Mouse (Mus musculus) left cerebral cortex, adult 18-20 months (tissue): ENCODE results near the gene Mpv17l. TPM values are rescaled to one million over a fixed set of nuclear protein-coding genes. Genes with fewer than 3 reads are reported as not detected.
"Not testable (repeated sequence)": the region's sequence is repeated elsewhere in the genome, so short reads cannot be mapped to it uniquely, and the experiment has no call there.

Experiments used
- DNase-seq, 2 experiments: peaks; one replicate each; pipeline ENCODE4 v3.0.0; 2021 to 2022; ENCODE audit warnings: low spot score in 2 of 2, mixed read lengths in 1 of 2
- total RNA-seq, 2 experiments: library from RNA; stranded (reverse); gene quantifications; 2 replicates each; pipeline ENCODE4 v1.2.3; 2021

The Mpv17l gene
- total RNA-seq, 2 experiments from 2014 or later, result 69.7 to 75.5 TPM

- DNase-seq, result no peak
Measured at GRCm38 (mm10) chr16:13927456-13928075, 24.6 kb downstream of the Mpv17l start.

- DNase-seq, result peak; percentile 80 to 87
Measured at GRCm38 (mm10) chr16:13940139-13940846, 37.3 kb downstream of the Mpv17l start.

GRCm38 (mm10) chr16:13940847-13941395, 38.0 kb downstream of the Mpv17l start:
- DNase-seq, result no peak

GRCm38 (mm10) chr16:13944178-13944577, 41.2 kb downstream of the Mpv17l start:
- no peak for DNase-seq

- no peak for DNase-seq
Measured at GRCm38 (mm10) chr16:13944752-13945151, 41.8 kb downstream of the Mpv17l start.

- DNase-seq, result no peak
Measured at GRCm38 (mm10) chr16:13945153-13945552, 42.2 kb downstream of the Mpv17l start.

GRCm38 (mm10) chr16:13946306-13946705, 43.3 kb downstream of the Mpv17l start:
- DNase-seq, result no peak

- DNase-seq, result no peak
Measured at GRCm38 (mm10) chr16:13951245-13951644, 48.3 kb downstream of the Mpv17l start.

GRCm38 (mm10) chr16:13962053-13962452, 59.1 kb downstream of the Mpv17l start:
- DNase-seq, result no peak

GRCm38 (mm10) chr16:13969096-13969495, 66.1 kb downstream of the Mpv17l start:
- no peak for DNase-seq

GRCm38 (mm10) chr16:13972051-13972450, 69.1 kb downstream of the Mpv17l start:
- no peak for DNase-seq

GRCm38 (mm10) chr16:13976358-13976896, 73.5 kb downstream of the Mpv17l start:
- DNase-seq, result not testable (repeated sequence)

- DNase-seq, result not testable (repeated sequence)
Measured at GRCm38 (mm10) chr16:13977026-13977425, 74.1 kb downstream of the Mpv17l start.

- not testable (repeated sequence) for DNase-seq
Measured at GRCm38 (mm10) chr16:13981726-13982125, 78.8 kb downstream of the Mpv17l start.

GRCm38 (mm10) chr16:13983161-13983560, 80.2 kb downstream of the Mpv17l start:
- no peak for DNase-seq

- no peak for DNase-seq
Measured at GRCm38 (mm10) chr16:13986197-13986573, 83.2 kb downstream of the Mpv17l start.

- peak; percentile 65 to 67 for DNase-seq
Measured at GRCm38 (mm10) chr16:13986574-13987478, 83.9 kb downstream of the Mpv17l start, which contains the start of the genes 2900011O08Rik and Ifitm7. TSS of gene 2900011O08Rik (plus strand) at chr16:13986604. TSS of gene Ifitm7 (minus strand) at chr16:13986888.

GRCm38 (mm10) chr16:13992518-13993248, 89.7 kb downstream of the Mpv17l start:
- DNase-seq, result peak in 1 of 2 experiments; percentile 5

GRCm38 (mm10) chr16:13994076-13994475, 91.1 kb downstream of the Mpv17l start:
- no peak for DNase-seq

- no peak for DNase-seq
Measured at GRCm38 (mm10) chr16:13994502-13994901, 91.5 kb downstream of the Mpv17l start.
